Mouse (Mus musculus) left cerebral cortex, postnatal 25 days (tissue): ENCODE results near the gene Tomm7. TPM values are rescaled to one million over a fixed set of nuclear protein-coding genes. Genes with fewer than 3 reads are reported as not detected.

ENCODE experiments used
- total RNA-seq, 2 experiments: library from RNA; stranded (reverse); gene quantifications; 2 replicates each; pipeline ENCODE4 v1.2.3; 2021

The Tomm7 gene
- total RNA-seq, 2 experiments from 2014 or later: 82.3 to 88.1 TPM

Other genes with a start within 250 kb of the Tomm7 start
- gene Srpk2, start 159.5 kb downstream of the Tomm7 start, total RNA-seq: 100 to 1,000 TPM; 186 to 190 TPM
- 10 to 100 TPM; 18.1 TPM for gene Pus7, start 60.5 kb downstream of the Tomm7 start, total RNA-seq
- 10 to 100 TPM; 22.6 to 22.9 TPM for gene Rint1, start 56.5 kb downstream of the Tomm7 start, total RNA-seq
- gene Fam126a, start 186.5 kb upstream of the Tomm7 start, total RNA-seq: 10 to 100 TPM; 16.4 to 17.6 TPM